Mouse (Mus musculus): ENCODE measurements around the gene Stk25. TPM values are rescaled to one million over a fixed set of nuclear protein-coding genes. Genes with fewer than 3 reads are reported as not detected.
"Not testable (repeated sequence)": the region's sequence is repeated elsewhere in the genome, so short reads cannot be mapped to it uniquely, and the experiment has no call there.

Stk25 gene
- 1.1 and 3.7 TPM in 2 replicates for polyA plus RNA-seq (2012)

DNA sequence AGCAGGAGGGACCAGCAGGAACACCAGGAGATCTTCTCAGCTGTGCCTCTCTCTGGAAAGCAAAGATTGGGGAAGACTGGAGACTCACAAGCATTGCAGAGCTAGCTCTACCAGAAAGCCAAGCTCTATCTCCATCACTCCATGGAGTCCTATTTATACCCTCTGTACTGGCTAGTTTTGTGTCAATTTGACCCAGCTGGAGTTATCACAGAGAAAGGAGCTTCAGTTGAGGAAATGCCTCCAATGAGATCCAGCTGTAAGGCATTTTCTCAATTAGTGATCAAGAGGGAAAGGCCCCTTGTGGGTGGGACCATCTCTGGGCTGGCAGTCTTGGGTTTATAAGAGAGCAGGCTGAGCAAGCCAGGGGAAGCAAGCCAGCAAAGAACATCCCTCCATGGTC lies at the start of gene Stk25:
TSS of gene Stk25 (minus strand) at position 101 of the 400 bp plus-strand sequence.
- H3K9me3 ChIP-seq (ENCODE audit: control insufficient read depth, low read length); H3K27me3 ChIP-seq (ENCODE audit: control insufficient read depth); H3K4me3 ChIP-seq (replicated peaks); H3K36me3 ChIP-seq (ENCODE audit: control insufficient read depth); H3K4me1 ChIP-seq (ENCODE audit: control insufficient read depth): not testable (repeated sequence)

DNA sequence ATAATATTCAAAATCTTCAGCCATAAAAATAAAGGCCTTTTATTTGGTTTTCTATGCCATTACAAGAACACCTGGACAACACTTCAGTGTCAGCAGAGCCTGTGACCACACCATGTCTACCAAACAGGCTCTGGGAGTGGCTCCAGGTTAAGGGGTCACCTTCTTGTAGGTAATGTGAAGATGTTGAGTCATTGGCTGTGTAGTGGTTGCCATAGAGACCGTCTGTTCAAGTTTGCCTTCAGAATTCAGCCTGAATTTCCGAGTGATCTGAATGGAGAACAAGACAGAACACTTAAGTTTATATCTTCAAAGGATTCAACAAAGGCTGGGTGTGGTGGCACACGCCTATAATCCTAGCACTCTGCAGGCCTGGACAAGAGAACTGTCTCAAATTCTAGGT lies 46.9 kb upstream of the Stk25 start:
- no peaks in the 10 kb centered on the region for H3K27me3 ChIP-seq (ENCODE audit: control insufficient read depth)
- TF ChIP-seq GATA1 (IDR thresholded peaks at IDR 0.05; ENCODE audit: low read length) (no peak), TAL1 (IDR thresholded peaks at IDR 0.05; ENCODE audit: low read length) (no peak)
- peaks cover 15% of the 10 kb centered on the region for H3K36me3 ChIP-seq (ENCODE audit: control insufficient read depth)
- no peaks in the 10 kb centered on the region for H3K9me3 ChIP-seq (ENCODE audit: control insufficient read depth, low read length)
- no peaks in the 10 kb centered on the region for H3K4me1 ChIP-seq (ENCODE audit: control insufficient read depth)
- H3K4me3 ChIP-seq (replicated peaks), result no peak overlapping the region

DNA sequence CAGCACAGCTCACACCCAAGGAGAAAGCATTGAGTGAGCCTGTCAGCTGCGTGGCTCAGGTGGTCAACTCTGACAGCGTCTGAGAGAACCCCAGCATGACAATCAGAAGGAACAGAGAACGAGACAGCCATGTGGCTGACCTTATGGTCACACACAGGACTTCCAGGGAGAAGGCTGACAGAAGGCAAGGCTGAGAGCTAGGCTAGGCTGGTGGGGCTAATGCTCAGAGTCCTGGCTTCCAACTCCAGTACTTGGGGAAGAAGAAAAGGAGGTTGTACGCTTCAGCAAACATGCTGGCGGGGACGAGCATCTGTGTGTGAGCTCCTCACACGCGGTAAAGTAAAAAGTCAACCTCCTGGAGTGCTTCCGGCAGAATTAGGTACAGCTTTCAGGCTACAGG lies 45.9 kb upstream of the Stk25 start:
- no peak overlapping the region for H3K4me3 ChIP-seq (replicated peaks)
- H3K9me3 ChIP-seq (ENCODE audit: control insufficient read depth, low read length), result no peaks in the 10 kb centered on the region
- H3K27me3 ChIP-seq (ENCODE audit: control insufficient read depth), result no peaks in the 10 kb centered on the region
- H3K4me1 ChIP-seq (ENCODE audit: control insufficient read depth), result no peaks in the 10 kb centered on the region
- no peak for TF ChIP-seq GATA1 (IDR thresholded peaks at IDR 0.05; ENCODE audit: low read length)
- TF ChIP-seq TAL1 (IDR thresholded peaks at IDR 0.05; ENCODE audit: low read length), result no peak
- H3K36me3 ChIP-seq (ENCODE audit: control insufficient read depth), result peaks cover 15% of the 10 kb centered on the region

DNA sequence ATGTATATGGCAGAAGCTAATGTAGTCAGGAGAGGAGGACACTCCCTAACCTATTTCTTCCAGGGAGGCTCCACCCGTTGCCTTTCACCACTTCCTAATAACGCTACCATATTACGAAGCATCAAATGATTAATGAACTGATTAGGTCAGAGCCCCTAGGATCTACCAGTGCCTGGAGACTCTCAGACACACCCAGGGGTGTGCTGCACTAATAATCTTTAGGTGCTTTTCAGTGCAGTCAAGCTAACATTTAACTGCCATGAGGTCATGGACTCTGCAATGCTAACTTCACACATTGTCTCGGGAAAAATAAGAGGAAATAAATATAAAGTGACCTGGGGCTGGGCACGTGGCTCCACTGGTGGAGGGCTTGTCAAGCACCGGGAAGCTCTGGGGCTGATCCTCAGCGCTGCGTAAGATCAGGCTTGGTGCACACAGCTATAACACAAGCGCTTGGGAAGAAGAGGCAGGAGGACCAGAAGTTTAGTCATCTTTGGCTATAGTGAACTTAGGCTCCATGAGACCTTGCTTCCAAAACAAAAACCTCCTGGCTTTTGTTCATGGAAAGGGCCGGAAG lies 45.1 kb upstream of the Stk25 start:
- H3K9me3 ChIP-seq (ENCODE audit: control insufficient read depth, low read length), result no peaks in the 10 kb centered on the region
- H3K4me3 ChIP-seq (replicated peaks), result no peak overlapping the region
- H3K4me1 ChIP-seq (ENCODE audit: control insufficient read depth), result no peaks in the 10 kb centered on the region
- H3K36me3 ChIP-seq (ENCODE audit: control insufficient read depth), result peaks cover 15% of the 10 kb centered on the region
- no peaks in the 10 kb centered on the region for H3K27me3 ChIP-seq (ENCODE audit: control insufficient read depth)
- TF ChIP-seq TAL1 (IDR thresholded peaks at IDR 0.05; ENCODE audit: low read length) (no peak), GATA1 (IDR thresholded peaks at IDR 0.05; ENCODE audit: low read length) (no peak)

DNA sequence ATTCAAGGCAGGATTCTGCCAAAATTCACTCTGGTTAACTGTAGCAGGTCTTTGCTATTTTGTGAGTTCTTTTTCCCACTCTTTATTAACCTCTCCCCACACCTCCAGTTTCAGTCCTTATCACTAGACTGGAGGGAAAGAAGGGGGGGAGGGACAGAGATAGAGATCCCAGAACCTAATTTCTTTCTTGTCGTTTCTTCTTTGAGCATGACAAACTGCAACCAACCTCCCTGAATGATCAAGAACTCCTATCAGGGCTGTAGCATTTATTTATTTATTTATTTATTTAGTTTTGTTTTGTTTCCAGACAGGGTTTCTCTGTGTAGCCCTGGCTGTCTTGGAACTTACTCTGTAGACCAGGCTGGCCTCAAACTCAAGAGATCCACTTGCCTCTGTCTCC lies 43.6 kb upstream of the Stk25 start:
- TF ChIP-seq GATA1 (IDR thresholded peaks at IDR 0.05; ENCODE audit: low read length) (no peak), TAL1 (IDR thresholded peaks at IDR 0.05; ENCODE audit: low read length) (no peak)
- H3K4me3 ChIP-seq (replicated peaks), result no peak overlapping the region
- H3K36me3 ChIP-seq (ENCODE audit: control insufficient read depth), result peaks cover 15% of the 10 kb centered on the region

DNA sequence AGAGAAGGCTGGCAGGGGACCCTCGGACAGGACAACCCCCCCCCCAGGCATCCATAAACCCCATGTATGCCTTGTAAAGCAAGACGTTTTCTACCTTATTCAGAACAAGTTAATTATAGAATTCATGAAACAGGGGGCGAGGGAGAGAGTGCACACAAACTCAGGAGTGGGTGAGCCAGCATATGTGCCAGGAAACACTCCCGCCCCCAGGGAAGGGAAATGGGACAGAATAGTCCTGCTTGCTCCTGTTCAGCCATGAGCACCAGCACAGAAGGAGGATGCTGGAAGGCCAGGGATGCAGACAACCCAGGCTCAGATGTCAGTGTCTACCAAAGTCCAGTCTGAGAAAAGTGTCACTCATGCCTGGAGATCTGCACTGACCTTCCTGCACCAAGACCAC lies 40.7 kb upstream of the Stk25 start:
- Histone ChIP-seq H3K27me3 (ENCODE audit: control insufficient read depth) (no peaks in the 10 kb centered on the region), H3K4me3 (replicated peaks) (no peak overlapping the region), H3K36me3 (ENCODE audit: control insufficient read depth) (peaks cover 2% of the 10 kb centered on the region), H3K4me1 (ENCODE audit: control insufficient read depth) (no peaks in the 10 kb centered on the region), H3K9me3 (ENCODE audit: control insufficient read depth, low read length) (no peaks in the 10 kb centered on the region)
- TF ChIP-seq TAL1 (IDR thresholded peaks at IDR 0.05; ENCODE audit: low read length) (no peak), GATA1 (IDR thresholded peaks at IDR 0.05; ENCODE audit: low read length) (no peak)

More for the DNA sequence above, 43.6 kb upstream of the Stk25 start:
- Histone ChIP-seq H3K9me3 (ENCODE audit: control insufficient read depth, low read length) (no peaks in the 10 kb centered on the region), H3K27me3 (ENCODE audit: control insufficient read depth) (no peaks in the 10 kb centered on the region), H3K4me1 (ENCODE audit: control insufficient read depth) (no peaks in the 10 kb centered on the region)

DNA sequence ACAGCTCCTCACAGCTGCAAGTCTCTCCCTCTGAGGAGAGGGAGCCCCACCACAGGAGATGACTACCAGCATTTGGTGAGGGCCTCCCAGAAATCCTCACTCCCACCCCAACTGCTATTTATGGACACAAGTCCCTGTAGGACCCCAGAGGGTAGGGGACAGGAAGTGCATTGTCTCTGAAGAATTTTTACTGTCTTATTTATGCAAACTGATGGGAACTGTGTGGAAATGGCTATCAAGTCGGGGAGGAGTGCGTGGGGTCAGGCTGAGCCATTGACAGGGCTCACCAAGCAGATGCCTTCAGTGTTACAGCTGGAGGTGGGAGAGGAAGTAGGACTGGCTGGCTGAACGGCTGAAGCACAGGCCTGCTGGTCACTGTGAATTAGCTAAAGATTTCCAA lies 38.9 kb upstream of the Stk25 start:
- H3K4me3 ChIP-seq (replicated peaks), result no peak overlapping the region
- H3K4me1 ChIP-seq (ENCODE audit: control insufficient read depth), result no peaks in the 10 kb centered on the region
- TF ChIP-seq GATA1 (IDR thresholded peaks at IDR 0.05; ENCODE audit: low read length), result no peak
- no peak for TF ChIP-seq TAL1 (IDR thresholded peaks at IDR 0.05; ENCODE audit: low read length)
- H3K27me3 ChIP-seq (ENCODE audit: control insufficient read depth), result no peaks in the 10 kb centered on the region
- no peaks in the 10 kb centered on the region for H3K36me3 ChIP-seq (ENCODE audit: control insufficient read depth)
- no peaks in the 10 kb centered on the region for H3K9me3 ChIP-seq (ENCODE audit: control insufficient read depth, low read length)

DNA sequence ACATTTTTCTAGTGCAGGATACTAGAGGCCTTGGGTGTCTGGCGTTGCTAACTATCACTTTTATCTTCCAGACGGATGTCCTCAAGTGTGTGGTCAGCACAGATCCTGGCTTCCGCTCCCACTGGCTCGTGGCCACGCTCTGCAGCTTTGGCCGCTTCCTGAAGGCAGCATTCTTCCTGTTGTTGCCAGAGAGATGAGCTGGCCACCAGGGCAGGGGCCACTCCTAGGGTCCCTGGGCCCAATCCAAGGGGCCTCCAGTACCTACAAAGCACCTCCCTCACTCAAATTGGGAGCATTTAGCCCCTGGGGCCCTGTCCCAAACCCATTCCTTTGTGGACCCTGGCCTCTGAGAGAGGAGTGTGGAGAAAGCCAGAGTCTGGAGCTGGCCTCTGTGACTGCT lies 36.5 kb upstream of the Stk25 start:
- H3K4me1 ChIP-seq (ENCODE audit: control insufficient read depth), result no peaks in the 10 kb centered on the region
- no peaks in the 10 kb centered on the region for H3K27me3 ChIP-seq (ENCODE audit: control insufficient read depth)
- no peaks in the 10 kb centered on the region for H3K9me3 ChIP-seq (ENCODE audit: control insufficient read depth, low read length)
- TF ChIP-seq TAL1 (IDR thresholded peaks at IDR 0.05; ENCODE audit: low read length) (no peak), GATA1 (IDR thresholded peaks at IDR 0.05; ENCODE audit: low read length) (no peak)
- no peaks in the 10 kb centered on the region for H3K36me3 ChIP-seq (ENCODE audit: control insufficient read depth)
- no peak overlapping the region for H3K4me3 ChIP-seq (replicated peaks)

DNA sequence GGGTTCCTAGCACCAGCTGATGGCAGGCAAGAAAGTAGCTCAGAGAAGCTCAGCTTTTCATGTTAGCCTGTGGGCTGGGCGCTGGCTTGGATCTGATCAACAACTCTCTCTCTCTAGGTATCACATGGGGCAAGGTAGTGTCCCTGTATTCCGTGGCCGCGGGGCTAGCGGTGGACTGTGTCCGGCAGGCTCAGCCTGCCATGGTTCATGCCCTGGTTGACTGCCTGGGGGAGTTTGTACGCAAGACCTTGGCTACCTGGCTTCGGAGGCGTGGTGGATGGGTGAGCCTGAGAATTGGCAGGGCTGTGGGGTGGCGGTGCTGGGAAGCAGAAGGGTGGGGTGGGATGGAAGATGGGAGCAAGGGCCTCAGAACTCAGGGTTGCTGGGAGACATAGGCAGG lies 35.5 kb upstream of the Stk25 start:
- Histone ChIP-seq H3K9me3 (ENCODE audit: control insufficient read depth, low read length) (no peaks in the 10 kb centered on the region), H3K4me3 (replicated peaks) (no peak overlapping the region), H3K27me3 (ENCODE audit: control insufficient read depth) (no peaks in the 10 kb centered on the region), H3K4me1 (ENCODE audit: control insufficient read depth) (no peaks in the 10 kb centered on the region), H3K36me3 (ENCODE audit: control insufficient read depth) (no peaks in the 10 kb centered on the region)
- TF ChIP-seq TAL1 (IDR thresholded peaks at IDR 0.05; ENCODE audit: low read length), result no peak
- no peak for TF ChIP-seq GATA1 (IDR thresholded peaks at IDR 0.05; ENCODE audit: low read length)

DNA sequence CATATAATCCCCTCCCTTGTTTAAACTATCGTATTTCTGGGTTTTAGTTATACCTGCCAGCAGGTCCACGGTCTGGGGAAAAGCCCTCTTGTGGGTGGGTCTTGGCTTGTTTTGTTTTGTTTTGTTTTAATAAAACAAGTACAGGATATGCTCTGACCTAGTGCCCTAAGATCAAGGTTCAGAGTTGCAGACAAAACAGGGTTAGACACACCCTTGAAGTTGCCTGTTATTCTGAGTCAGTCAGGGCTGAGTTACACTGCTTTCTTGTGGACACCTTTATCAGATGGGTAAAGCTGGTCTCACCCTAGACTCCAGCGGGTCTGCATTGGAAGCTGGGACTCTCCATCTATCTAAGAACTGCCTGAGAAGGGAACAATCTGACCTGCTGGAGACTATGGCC lies 35.0 kb upstream of the Stk25 start:
- H3K4me1 ChIP-seq (ENCODE audit: control insufficient read depth), result no peaks in the 10 kb centered on the region; the same call in 1 of the 2 replicates
- H3K4me3 ChIP-seq (replicated peaks), result no peak overlapping the region
- no peaks in the 10 kb centered on the region for H3K27me3 ChIP-seq (ENCODE audit: control insufficient read depth)
- no peaks in the 10 kb centered on the region for H3K9me3 ChIP-seq (ENCODE audit: control insufficient read depth, low read length)
- no peaks in the 10 kb centered on the region for H3K36me3 ChIP-seq (ENCODE audit: control insufficient read depth)
- TF ChIP-seq TAL1 (IDR thresholded peaks at IDR 0.05; ENCODE audit: low read length) (no peak), GATA1 (IDR thresholded peaks at IDR 0.05; ENCODE audit: low read length) (no peak)
